Mouse (Mus musculus): ENCODE data around the gene Ccl8. TPM values are rescaled to one million over a fixed set of nuclear protein-coding genes. Genes with fewer than 3 reads are reported as not detected.

The Ccl8 gene
- not detected in 2 replicates for polyA plus RNA-seq (2015; fragmentation: Nextera tagmentation; extraction: Ambion mirVana)

- ATAC-seq, result no peak
- no peak within 1 kb of the TSS for H3K4me2 ChIP-seq (replicated peaks; ENCODE audit: low read depth)
- H3K9me3 ChIP-seq (ENCODE audit: control insufficient read depth), result no peaks in the 10 kb centered on the region
- no peaks in the 10 kb centered on the region for H3K4me1 ChIP-seq (replicated peaks; ENCODE audit: control insufficient read depth, insufficient read depth, low read length)
- H3K4me3 ChIP-seq (ENCODE audit: low read depth, low read length), result no peak within 1 kb of the TSS
- 88% methylated on average over 3 of the region's 3 CpGs for WGBS
- H3K27me3 ChIP-seq (replicated peaks; ENCODE audit: control insufficient read depth, insufficient read depth, low read length), result no peaks in the 10 kb centered on the region
- H3K27ac ChIP-seq (ENCODE audit: low read depth, low read length), result no peak within 1 kb of the TSS
- TF ChIP-seq CTCF (IDR thresholded peaks at IDR 0.05; ENCODE audit: low read depth), result no peak
- H3K36me3 ChIP-seq (ENCODE audit: control insufficient read depth, insufficient read depth), result no peaks in the 10 kb centered on the region
- no peak within 1 kb of the TSS for H3K9ac ChIP-seq (ENCODE audit: low read depth, low read length)
Observed at GRCm38 (mm10) chr11:82114885-82115284, at the start of gene Ccl8. Ccl8 (plus strand) TSS chr11:82115185.

- Histone ChIP-seq H3K9me3 (ENCODE audit: control insufficient read depth) (no peaks in the 10 kb centered on the region), H3K36me3 (ENCODE audit: control insufficient read depth, insufficient read depth) (no peaks in the 10 kb centered on the region), H3K27ac (ENCODE audit: low read depth, low read length) (no peak overlapping the region), H3K27me3 (replicated peaks; ENCODE audit: control insufficient read depth, insufficient read depth, low read length) (no peaks in the 10 kb centered on the region), H3K4me3 (ENCODE audit: low read depth, low read length) (no peak overlapping the region), H3K4me1 (replicated peaks; ENCODE audit: control insufficient read depth, insufficient read depth, low read length) (no peaks in the 10 kb centered on the region), H3K4me2 (replicated peaks; ENCODE audit: low read depth) (no peak overlapping the region), H3K9ac (ENCODE audit: low read depth, low read length) (no peak overlapping the region)
- no peak for TF ChIP-seq CTCF (IDR thresholded peaks at IDR 0.05; ENCODE audit: low read depth)
- WGBS, result 82% methylated on average over 7 of the region's 7 CpGs
- ATAC-seq, result no peak
Observed at GRCm38 (mm10) chr11:82066953-82067571, 47.9 kb upstream of the Ccl8 start.

- Histone ChIP-seq H3K4me1 (replicated peaks; ENCODE audit: control insufficient read depth, insufficient read depth, low read length) (no peaks in the 10 kb centered on the region), H3K9ac (ENCODE audit: low read depth, low read length) (no peak overlapping the region), H3K4me3 (ENCODE audit: low read depth, low read length) (no peak overlapping the region), H3K4me2 (replicated peaks; ENCODE audit: low read depth) (no peak overlapping the region), H3K36me3 (ENCODE audit: control insufficient read depth, insufficient read depth) (no peaks in the 10 kb centered on the region), H3K27ac (ENCODE audit: low read depth, low read length) (no peak overlapping the region), H3K27me3 (replicated peaks; ENCODE audit: control insufficient read depth, insufficient read depth, low read length) (no peaks in the 10 kb centered on the region), H3K9me3 (ENCODE audit: control insufficient read depth) (no peaks in the 10 kb centered on the region)
- 80% methylated on average over 3 of the region's 3 CpGs for WGBS
- ATAC-seq, result no peak
- TF ChIP-seq CTCF (IDR thresholded peaks at IDR 0.05; ENCODE audit: low read depth), result no peak
Observed at GRCm38 (mm10) chr11:82071076-82071475, 43.9 kb upstream of the Ccl8 start.

GRCm38 (mm10) chr11:82072374-82072773 lies 42.6 kb upstream of the Ccl8 start:
- H3K9me3 ChIP-seq (ENCODE audit: control insufficient read depth), result no peaks in the 10 kb centered on the region
- no peak overlapping the region for H3K9ac ChIP-seq (ENCODE audit: low read depth, low read length)
- TF ChIP-seq CTCF (IDR thresholded peaks at IDR 0.05; ENCODE audit: low read depth), result peak; percentile 47
- H3K27ac ChIP-seq (ENCODE audit: low read depth, low read length), result no peak overlapping the region
- H3K4me3 ChIP-seq (ENCODE audit: low read depth, low read length), result no peak overlapping the region
- no peak for ATAC-seq
- WGBS, result 73% methylated on average over 1 of the region's 1 CpGs
- H3K4me2 ChIP-seq (replicated peaks; ENCODE audit: low read depth), result no peak overlapping the region
- no peaks in the 10 kb centered on the region for H3K4me1 ChIP-seq (replicated peaks; ENCODE audit: control insufficient read depth, insufficient read depth, low read length)
- no peaks in the 10 kb centered on the region for H3K36me3 ChIP-seq (ENCODE audit: control insufficient read depth, insufficient read depth)
- no peaks in the 10 kb centered on the region for H3K27me3 ChIP-seq (replicated peaks; ENCODE audit: control insufficient read depth, insufficient read depth, low read length)

GRCm38 (mm10) chr11:82072984-82073383 lies 42.0 kb upstream of the Ccl8 start:
- WGBS, result 78% methylated on average over 3 of the region's 3 CpGs
- Histone ChIP-seq H3K4me2 (replicated peaks; ENCODE audit: low read depth) (no peak overlapping the region), H3K27ac (ENCODE audit: low read depth, low read length) (no peak overlapping the region), H3K27me3 (replicated peaks; ENCODE audit: control insufficient read depth, insufficient read depth, low read length) (no peaks in the 10 kb centered on the region), H3K4me1 (replicated peaks; ENCODE audit: control insufficient read depth, insufficient read depth, low read length) (no peaks in the 10 kb centered on the region), H3K4me3 (ENCODE audit: low read depth, low read length) (no peak overlapping the region), H3K9me3 (ENCODE audit: control insufficient read depth) (no peaks in the 10 kb centered on the region), H3K9ac (ENCODE audit: low read depth, low read length) (no peak overlapping the region), H3K36me3 (ENCODE audit: control insufficient read depth, insufficient read depth) (no peaks in the 10 kb centered on the region)
- no peak for TF ChIP-seq CTCF (IDR thresholded peaks at IDR 0.05; ENCODE audit: low read depth)
- no peak for ATAC-seq

GRCm38 (mm10) chr11:82073686-82074085 lies 41.3 kb upstream of the Ccl8 start:
- no peak overlapping the region for H3K4me2 ChIP-seq (replicated peaks; ENCODE audit: low read depth)
- H3K4me3 ChIP-seq (ENCODE audit: low read depth, low read length), result no peak overlapping the region
- no peaks in the 10 kb centered on the region for H3K27me3 ChIP-seq (replicated peaks; ENCODE audit: control insufficient read depth, insufficient read depth, low read length)
- H3K4me1 ChIP-seq (replicated peaks; ENCODE audit: control insufficient read depth, insufficient read depth, low read length), result no peaks in the 10 kb centered on the region
- no peak for ATAC-seq
- no peaks in the 10 kb centered on the region for H3K9me3 ChIP-seq (ENCODE audit: control insufficient read depth)
- no peaks in the 10 kb centered on the region for H3K36me3 ChIP-seq (ENCODE audit: control insufficient read depth, insufficient read depth)
- no peak for TF ChIP-seq CTCF (IDR thresholded peaks at IDR 0.05; ENCODE audit: low read depth)
- H3K9ac ChIP-seq (ENCODE audit: low read depth, low read length), result no peak overlapping the region
- WGBS, result 80% methylated on average over 3 of the region's 3 CpGs
- no peak overlapping the region for H3K27ac ChIP-seq (ENCODE audit: low read depth, low read length)

- no peak overlapping the region for H3K27ac ChIP-seq (ENCODE audit: low read depth, low read length)
- no peak for TF ChIP-seq CTCF (IDR thresholded peaks at IDR 0.05; ENCODE audit: low read depth)
- H3K9ac ChIP-seq (ENCODE audit: low read depth, low read length), result no peak overlapping the region
- 46% methylated on average over 3 of the region's 3 CpGs for WGBS
- H3K36me3 ChIP-seq (ENCODE audit: control insufficient read depth, insufficient read depth), result no peaks in the 10 kb centered on the region
- ATAC-seq, result no peak
- H3K4me2 ChIP-seq (replicated peaks; ENCODE audit: low read depth), result no peak overlapping the region
- H3K9me3 ChIP-seq (ENCODE audit: control insufficient read depth), result no peaks in the 10 kb centered on the region
- no peak overlapping the region for H3K4me3 ChIP-seq (ENCODE audit: low read depth, low read length)
- H3K27me3 ChIP-seq (replicated peaks; ENCODE audit: control insufficient read depth, insufficient read depth, low read length), result no peaks in the 10 kb centered on the region
- no peaks in the 10 kb centered on the region for H3K4me1 ChIP-seq (replicated peaks; ENCODE audit: control insufficient read depth, insufficient read depth, low read length)
Observed at GRCm38 (mm10) chr11:82077031-82077430, 38.0 kb upstream of the Ccl8 start.
